8 mouse cellular contexts compared by ENCODE assay signal in the genomic region with DNA sequence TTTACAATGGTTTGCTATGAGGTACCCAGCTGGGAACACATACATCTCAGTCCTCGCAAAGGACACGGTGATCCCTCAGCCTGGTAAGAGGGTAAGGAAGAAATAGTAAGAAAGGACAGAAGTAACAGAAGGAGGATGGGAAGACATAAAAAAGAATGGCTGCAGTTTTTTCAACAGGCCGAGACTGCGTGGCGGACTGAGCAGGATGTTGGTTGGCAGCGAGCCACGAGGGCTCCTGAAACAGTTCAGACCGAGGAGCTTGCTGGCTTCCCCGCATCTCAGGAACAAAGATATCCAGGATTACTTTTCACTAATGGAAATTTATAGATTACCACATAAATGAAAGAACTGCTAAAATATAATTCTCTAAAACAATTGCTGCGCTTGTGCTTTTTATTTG.
DNase-seq lines count a peak whose midpoint lies in the region; ATAC-seq lines count a peak whose summit lies in the region.

No protein-coding gene starts in this region.

- peaks cover 56% of the 10 kb centered on the region for H3K4me1 ChIP-seq in limb, embryonic 13.5 days
- peaks cover 13% of the 10 kb centered on the region for H3K4me1 ChIP-seq in hindbrain, embryonic 12.5 days

- no peak for ATAC-seq in limb, embryonic 13.5 days (ENCODE audit: low FRiP score, low read depth)
- no peak for ATAC-seq in hindbrain, embryonic 12.5 days (ENCODE audit: low FRiP score)

- H3K9me3 ChIP-seq in limb, embryonic 13.5 days, result no peaks in the 10 kb centered on the region
- H3K9me3 ChIP-seq in hindbrain, embryonic 12.5 days (replicated peaks), result no peaks in the 10 kb centered on the region

- WGBS in limb, embryonic 13.5 days, result 25% methylated on average over 10 of the region's 10 CpGs
- WGBS in hindbrain, embryonic 12.5 days, result 70% methylated on average over 10 of the region's 10 CpGs

- H3K9ac ChIP-seq in limb, embryonic 13.5 days, result no peak overlapping the region
- no peak overlapping the region for H3K9ac ChIP-seq in hindbrain, embryonic 12.5 days

- DNase-seq in adrenal gland, postnatal 10 days, result peak; percentile 54
- DNase-seq in adrenal gland, adult (ENCODE audit: inconsistent age in 2 of 2, low spot score in 1 of 2), result no peak
- peak; percentile 44 for DNase-seq in layer of hippocampus, adult 11-12 months (ENCODE audit: low spot score)
- DNase-seq in layer of hippocampus, adult 18-20 months (ENCODE audit: low spot score in 2 of 2), result no peak
- peak; percentile 73 to 86 for DNase-seq in cerebellum, postnatal 25 days
- DNase-seq in thymus, postnatal 25 days, result no peak

- no peaks in the 10 kb centered on the region for H3K27me3 ChIP-seq in limb, embryonic 13.5 days
- no peaks in the 10 kb centered on the region for H3K27me3 ChIP-seq in hindbrain, embryonic 12.5 days

- H3K36me3 ChIP-seq in limb, embryonic 13.5 days, result no peaks in the 10 kb centered on the region
- no peaks in the 10 kb centered on the region for H3K36me3 ChIP-seq in hindbrain, embryonic 12.5 days

- 0 out of 2 replicates have a peak overlapping the region, but pooled peaks have one; percentile 23 for H3K4me2 ChIP-seq in limb, embryonic 13.5 days (replicated peaks)
- H3K4me2 ChIP-seq in hindbrain, embryonic 12.5 days (replicated peaks), result no peak overlapping the region

- H3K27ac ChIP-seq in limb, embryonic 13.5 days, result no peak overlapping the region
- no peak overlapping the region for H3K27ac ChIP-seq in hindbrain, embryonic 12.5 days

- H3K4me3 ChIP-seq in limb, embryonic 13.5 days, result no peak overlapping the region
- H3K4me3 ChIP-seq in hindbrain, embryonic 12.5 days, result no peak overlapping the region

Comparison
In these comparisons a context has a peak if more than half of its experiments do, and no peak if none do; other contexts are left out.
1. DNase-seq: peak in adrenal gland, postnatal 10 days (single experiment), layer of hippocampus, adult 11-12 months (single experiment) and cerebellum, postnatal 25 days (2 of 2); none in adrenal gland, adult (0 of 2), layer of hippocampus, adult 18-20 months (0 of 2) and thymus, postnatal 25 days (single experiment).